Mouse (Mus musculus): ENCODE measurements at regions not wholly inside any gene's neighbourhood (a gene's known extent, or its start where the extent isn't known, plus 50 kb on each side); places are given as distances from the start of the nearest gene placed in this dataset.
A peak's percentile ranks its signal among the peaks of the same experiment; 100 is the strongest.

GRCm38 (mm10) chr3:142957768-142958167 is 76.0 kb upstream of the Pkn2 start:
- no peaks in the 10 kb centered on the region for H3K27me3 ChIP-seq
- in situ Hi-C loops (cut with MboI; ENCODE audit: low pct_unique_long_range_greater_than_20kb): no loop called here
- no peak for TF ChIP-seq CTCF (IDR thresholded peaks at IDR 0.05)
- ATAC-seq (no peak), DNase-seq (ENCODE audit: low read depth, low spot score) (no peak)
- ChIA-PET POLR2A (interaction anchor here (1.1 kb wide), 1 partner anchor 153 kb away, joined by 3 read pairs; no protein-coding TSS in a partner anchor), CTCF (interaction anchor here (1.4 to 2.0 kb wide), 3 partner anchors 9 to 21 kb away, joined by 3 to 14 read pairs (median 6); no protein-coding TSS in a partner anchor)

- in situ Hi-C loops (cut with MboI; ENCODE audit: low pct_unique_long_range_greater_than_20kb): no loop called here
- POLR2A ChIA-PET: interaction anchor here (0.5 kb wide), 1 partner anchor 113 kb away, joined by 3 read pairs; no protein-coding TSS in a partner anchor
- H3K27me3 ChIP-seq: no peaks in the 10 kb centered on the region
- CTCF ChIA-PET: interaction anchor here (0.5 to 1.8 kb wide), 14 partner anchors 8 to 832 kb away, joined by 3 to 14 read pairs (median 3); partner anchors contain the start of gene Pkn2
- ATAC-seq (no peak), DNase-seq (ENCODE audit: low read depth, low spot score) (peak; percentile 15)
- TF ChIP-seq CTCF (IDR thresholded peaks at IDR 0.05): peak; percentile 96
These were observed 67.0 kb upstream of the Pkn2 start for GRCm38 (mm10) chr3:142948771-142949170.

- POLR2A ChIA-PET: interaction anchor here (0.6 to 1.2 kb wide), 2 partner anchors 59 to 575 kb away, joined by 3 read pairs; no protein-coding TSS in a partner anchor
- H3K27me3 ChIP-seq: no peaks in the 10 kb centered on the region
- CTCF ChIA-PET: interaction anchor here (1.0 to 1.2 kb wide), 2 partner anchors 7 to 23 kb away, joined by 3 read pairs; no protein-coding TSS in a partner anchor
- in situ Hi-C loops (cut with MboI; ENCODE audit: low pct_unique_long_range_greater_than_20kb): no loop called here
- DNase-seq (ENCODE audit: low read depth, low spot score) (no peak), ATAC-seq (no peak)
- no peak for TF ChIP-seq CTCF (IDR thresholded peaks at IDR 0.05)
These were observed 59.7 kb upstream of the Pkn2 start for GRCm38 (mm10) chr3:142941319-142942024.

GRCm38 (mm10) chr3:142940874-142941273 is 59.1 kb upstream of the Pkn2 start:
- no peak for DNase-seq (ENCODE audit: low read depth, low spot score)
- ChIA-PET POLR2A (interaction anchor here (0.6 kb wide), 1 partner anchor 9 kb away, joined by 3 read pairs; no protein-coding TSS in a partner anchor), CTCF (interaction anchor here (1.2 to 1.7 kb wide), 3 partner anchors 8 to 59 kb away, joined by 3 to 5 read pairs (median 4); partner anchors contain the start of gene Pkn2)
- no peak for ATAC-seq
- no peaks in the 10 kb centered on the region for H3K27me3 ChIP-seq
- in situ Hi-C loops (cut with MboI; ENCODE audit: low pct_unique_long_range_greater_than_20kb): no loop called here
- TF ChIP-seq CTCF (IDR thresholded peaks at IDR 0.05): no peak

- ATAC-seq (no peak), DNase-seq (ENCODE audit: low read depth, low spot score) (no peak)
- in situ Hi-C loops (cut with MboI; ENCODE audit: low pct_unique_long_range_greater_than_20kb): no loop called here
- ChIA-PET POLR2A (no interaction called here), CTCF (interaction anchor here (0.9 to 1.7 kb wide), 5 partner anchors 9 to 58 kb away, joined by 3 to 6 read pairs (median 4); partner anchors contain the start of gene Pkn2)
- H3K27me3 ChIP-seq: no peaks in the 10 kb centered on the region
- TF ChIP-seq CTCF (IDR thresholded peaks at IDR 0.05): no peak
These were observed 58.0 kb upstream of the Pkn2 start for GRCm38 (mm10) chr3:142939773-142940172.

- DNase-seq (ENCODE audit: low read depth, low spot score): no peak
- ChIA-PET POLR2A (no interaction called here), CTCF (interaction anchor here (0.8 to 3.2 kb wide), 6 partner anchors 10 to 25 kb away, joined by 3 to 16 read pairs (median 3); no protein-coding TSS in a partner anchor)
- TF ChIP-seq CTCF (IDR thresholded peaks at IDR 0.05): no peak
- no peak for ATAC-seq
- in situ Hi-C loops (cut with MboI; ENCODE audit: low pct_unique_long_range_greater_than_20kb): no loop called here
- no peaks in the 10 kb centered on the region for H3K27me3 ChIP-seq
These were observed 54.1 kb upstream of the Pkn2 start for GRCm38 (mm10) chr3:142935949-142936348.

GRCm38 (mm10) chr3:142934326-142934725 is 52.5 kb upstream of the Pkn2 start:
- DNase-seq (ENCODE audit: low read depth, low spot score) (no peak), ATAC-seq (no peak)
- H3K27me3 ChIP-seq: no peaks in the 10 kb centered on the region
- ChIA-PET POLR2A (no interaction called here), CTCF (interaction anchor here (3.2 kb wide), 1 partner anchor 10 kb away, joined by 16 read pairs; no protein-coding TSS in a partner anchor)
- no peak for TF ChIP-seq CTCF (IDR thresholded peaks at IDR 0.05)
- in situ Hi-C loops (cut with MboI; ENCODE audit: low pct_unique_long_range_greater_than_20kb): no loop called here

- DNase-seq (ENCODE audit: low read depth, low spot score) (no peak), ATAC-seq (no peak)
- ChIA-PET CTCF (interaction anchor here (1.5 kb wide), 1 partner anchor 14 kb away, joined by 5 read pairs; no protein-coding TSS in a partner anchor), POLR2A (no interaction called here)
- H3K27me3 ChIP-seq: no peaks in the 10 kb centered on the region
- no peak for TF ChIP-seq CTCF (IDR thresholded peaks at IDR 0.05)
- in situ Hi-C loops (cut with MboI; ENCODE audit: low pct_unique_long_range_greater_than_20kb): no loop called here
These were observed 52.0 kb upstream of the Pkn2 start for GRCm38 (mm10) chr3:142933684-142934259.

All from Patski (cell line).